Mouse (Mus musculus) Muller cell, postnatal 12 days (primary cell): ENCODE measurements around the gene Olfr1366.
A peak's percentile ranks its signal among the peaks of the same experiment; 100 is the strongest.
"Not testable (repeated sequence)": the region's sequence is repeated elsewhere in the genome, so short reads cannot be mapped to it uniquely, and the experiment has no call there.

Experiments
- DNase-seq: peaks from one replicate; pipeline ENCODE4 v3.0.0-alpha.2; 2015; ENCODE audit errors: inconsistent ontology term

The Olfr1366 gene

DNA sequence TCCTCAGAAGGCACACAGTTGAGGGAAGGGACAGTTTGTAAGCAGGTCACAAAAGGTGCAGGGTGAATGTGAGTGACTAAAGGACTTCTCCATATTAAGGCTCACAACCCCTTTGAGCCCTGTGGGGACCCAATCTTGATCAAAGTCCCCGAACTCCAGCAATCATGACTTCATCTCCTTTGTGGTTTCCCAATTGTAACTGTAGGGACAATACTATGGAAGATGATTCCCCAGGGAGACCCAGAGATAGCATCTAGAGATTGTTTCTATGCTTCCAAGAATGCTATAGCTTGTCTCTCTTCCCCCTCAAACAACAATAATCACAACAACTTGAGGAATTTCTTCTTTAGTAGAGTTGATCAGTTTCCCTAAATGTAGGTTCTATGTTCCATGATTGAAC, at the start of gene Olfr1366:
TSS of gene Olfr1366 (minus strand) at position 101 of the 400 bp plus-strand sequence.
- DNase-seq = no peak

DNA sequence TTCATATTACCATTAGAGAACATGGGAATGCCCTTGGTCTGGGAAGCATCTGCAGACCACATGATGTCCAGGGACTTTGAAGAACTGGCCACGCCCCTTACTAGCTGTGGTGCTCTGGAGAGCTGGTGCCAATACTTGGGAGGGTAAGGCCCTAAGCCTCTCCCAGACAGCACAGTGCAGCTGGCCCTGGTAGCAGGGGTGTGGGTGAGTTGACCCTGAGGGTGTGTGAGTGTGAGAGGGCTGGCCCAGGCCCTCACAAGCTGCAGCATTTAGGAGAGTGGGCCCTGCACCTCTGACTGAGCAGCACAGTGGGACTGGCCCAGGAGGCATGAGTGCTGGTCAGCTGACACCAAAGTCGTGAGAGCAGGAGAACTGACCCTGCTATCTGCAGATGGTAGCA, 49.0 kb upstream of the Olfr1366 start:
- DNase-seq = no peak

DNA sequence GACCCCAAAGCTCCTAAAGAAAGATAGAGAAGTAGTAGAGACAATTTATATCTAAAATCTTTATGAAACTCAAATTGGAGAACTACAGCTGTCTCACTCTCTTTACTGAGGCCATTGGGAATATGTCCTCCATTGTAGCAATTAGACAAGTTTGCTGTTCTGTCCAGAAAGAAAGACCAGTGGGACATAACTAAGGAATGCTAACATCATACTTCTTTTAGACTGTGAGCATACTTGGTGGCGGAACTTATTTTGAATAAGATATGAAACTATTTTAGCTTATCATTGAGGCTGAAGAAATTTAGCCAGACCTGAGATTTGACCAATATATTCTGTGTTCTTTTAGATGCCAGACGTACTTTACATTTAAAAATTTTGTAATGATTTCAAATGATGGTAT, 39.1 kb upstream of the Olfr1366 start, which contains the start of gene Olfr1364:
TSS of gene Olfr1364 (minus strand) at position 101 of the 400 bp plus-strand sequence.
- DNase-seq = no peak

DNA sequence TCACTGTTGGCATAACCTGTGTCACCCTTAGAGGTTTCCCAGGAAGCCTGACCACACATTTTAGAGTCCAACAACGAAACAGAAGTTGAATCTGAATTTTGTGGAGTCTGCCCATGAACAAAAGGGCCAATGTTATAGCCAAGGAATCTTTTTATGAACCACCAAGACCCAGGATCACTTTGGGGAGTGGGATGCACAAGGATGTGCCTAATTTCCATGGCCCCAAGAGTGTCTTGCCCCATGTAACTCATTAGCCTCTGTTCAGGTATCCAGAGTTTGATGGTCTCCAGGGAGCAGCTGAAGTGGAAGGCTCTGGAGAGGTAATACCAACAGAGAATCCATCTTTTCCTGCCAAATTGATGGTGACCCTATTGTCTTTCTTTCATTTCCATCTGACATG, 17.2 kb upstream of the Olfr1366 start, which contains the start of gene Olfr1535:
TSS of gene Olfr1535 (minus strand) at position 101 of the 400 bp plus-strand sequence.
- no peak for DNase-seq

DNA sequence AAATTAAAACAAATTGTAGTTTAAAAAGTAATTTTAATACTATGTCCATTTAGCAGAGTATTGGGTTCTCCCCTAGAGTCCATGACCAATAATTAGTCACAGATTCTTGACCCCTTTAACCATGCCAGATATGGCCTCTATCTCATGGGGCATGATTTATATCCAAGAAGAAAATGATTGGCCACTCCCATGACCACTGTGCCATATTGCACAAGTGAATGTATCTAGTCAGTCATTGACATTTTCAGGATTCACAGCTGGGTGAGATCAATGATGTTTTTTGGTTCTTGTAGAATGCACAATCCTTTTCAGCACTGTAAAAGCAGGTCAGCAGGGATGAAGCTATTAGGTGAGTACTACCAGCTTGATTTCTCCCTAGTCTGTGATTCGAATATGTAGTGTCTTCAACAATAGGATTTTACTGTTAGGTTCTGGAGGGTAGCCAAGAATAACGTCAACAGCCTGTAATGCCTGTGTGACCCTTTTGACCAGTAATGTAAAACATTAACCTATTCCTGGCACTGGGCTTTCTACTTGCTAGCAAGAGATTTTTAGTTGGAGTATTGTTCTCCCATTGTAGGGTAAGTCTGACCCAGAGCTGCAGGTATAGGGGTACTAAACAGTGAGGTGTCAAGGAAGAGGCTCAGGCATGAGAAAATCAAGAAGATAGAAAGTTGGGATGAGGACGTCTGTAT, 8.0 kb upstream of the Olfr1366 start:
- no peak for DNase-seq

DNA sequence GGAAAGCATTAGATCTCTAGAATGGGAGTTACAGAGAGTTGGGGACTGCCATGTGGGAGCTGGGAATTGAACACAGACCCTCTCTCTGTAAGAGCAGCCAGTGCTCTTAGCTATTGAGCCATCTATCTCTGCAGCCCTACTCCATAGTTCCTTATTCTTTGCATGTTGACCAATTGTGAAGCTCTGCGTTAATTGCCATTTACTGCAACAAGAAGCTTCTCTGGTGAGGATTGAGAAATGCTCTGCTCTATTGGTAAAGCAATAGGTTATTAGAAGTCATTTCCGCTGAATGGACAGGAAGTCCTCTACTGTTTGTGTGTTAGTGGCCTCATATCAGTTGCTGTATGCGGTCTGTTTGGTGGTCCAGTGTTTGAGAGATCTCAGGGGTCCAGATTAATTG, 6.9 kb upstream of the Olfr1366 start:
- DNase-seq = no peak

DNA sequence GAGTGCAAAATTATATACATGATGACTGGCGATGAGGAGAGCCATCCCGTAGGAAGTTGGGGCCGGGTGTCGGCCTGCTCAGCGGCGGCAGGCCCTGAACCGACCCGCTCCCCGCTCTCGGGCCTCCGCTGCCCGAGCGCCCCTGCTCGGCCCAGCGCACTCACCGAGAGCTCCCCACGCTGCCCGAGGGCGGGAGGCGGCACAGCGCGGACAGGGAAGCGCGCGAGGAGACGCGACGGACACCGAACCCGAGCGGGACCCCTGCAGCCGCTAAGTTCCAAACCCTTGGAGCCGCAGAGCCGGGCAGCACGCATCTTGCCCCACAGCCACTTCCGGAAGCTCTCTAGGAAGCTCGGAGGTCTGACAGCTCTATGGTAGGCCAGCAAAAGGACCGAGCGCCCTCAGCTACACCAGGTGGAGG, 11.8 kb downstream of the Olfr1366 start, which contains the start of gene Zkscan8:
TSS of gene Zkscan8 (minus strand) at position 340 of the 421 bp plus-strand sequence.
- DNase-seq = peak; percentile 90

DNA sequence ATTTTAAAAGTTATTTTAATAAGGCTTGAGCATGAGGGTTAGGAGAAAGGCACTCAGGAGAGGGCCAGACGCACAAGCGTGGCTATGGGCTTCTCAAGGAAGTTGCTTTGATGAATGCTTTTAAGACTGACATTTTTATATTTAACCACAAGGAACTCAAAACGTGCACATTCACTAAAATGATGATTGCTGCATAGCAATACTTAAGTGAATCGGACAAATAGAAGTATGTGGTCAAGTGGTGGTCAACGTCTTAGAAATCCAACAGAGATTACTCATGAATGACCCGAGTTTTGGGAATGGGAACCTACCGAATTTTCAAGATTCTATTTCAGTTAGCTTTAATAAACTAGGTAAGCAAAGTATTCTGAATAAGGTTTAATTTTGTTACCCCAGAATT, 12.5 kb downstream of the Olfr1366 start:
- DNase-seq = peak; percentile 29

DNA sequence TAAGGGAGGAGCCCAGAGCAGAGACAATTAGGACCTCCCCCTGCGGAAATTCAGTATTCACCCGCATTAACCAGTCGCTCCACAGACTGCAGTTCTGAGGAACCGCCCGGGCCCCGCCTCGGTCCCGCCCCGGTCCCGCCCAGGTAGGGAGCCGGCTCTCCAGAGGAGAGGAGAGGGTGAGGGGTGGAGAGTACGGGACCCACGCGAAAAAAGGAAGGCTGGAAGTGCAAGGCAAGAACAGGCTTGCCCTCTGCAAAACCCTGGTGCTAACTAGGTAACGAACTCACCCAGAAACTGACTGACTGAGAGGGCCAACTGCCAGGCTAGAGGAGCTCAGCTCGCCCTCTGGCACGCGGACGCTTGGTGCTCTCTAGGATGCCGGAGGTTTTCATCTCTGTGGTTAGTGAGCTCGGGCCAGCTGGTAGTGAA, 36.4 kb downstream of the Olfr1366 start:
- DNase-seq = peak; percentile 98

DNA sequence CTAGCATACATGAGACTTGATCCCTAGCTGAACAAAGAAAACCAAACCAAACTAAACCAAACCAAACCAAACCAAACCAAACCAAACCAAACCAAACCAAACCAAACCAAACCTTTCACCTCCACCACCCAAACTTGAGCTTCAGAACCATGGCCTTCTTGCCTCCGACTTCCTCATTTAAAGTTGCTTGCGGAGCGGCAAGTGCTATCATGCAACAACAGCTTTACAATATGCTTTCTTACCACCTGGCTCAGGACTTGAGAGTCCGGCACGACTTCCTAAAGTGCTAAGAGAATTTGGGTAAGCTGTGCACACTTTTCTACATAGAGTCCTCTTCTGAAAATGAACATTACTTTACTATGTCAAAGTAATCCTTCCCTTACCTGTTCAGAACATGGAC, 40.3 kb downstream of the Olfr1366 start:
- DNase-seq = no peak

DNA sequence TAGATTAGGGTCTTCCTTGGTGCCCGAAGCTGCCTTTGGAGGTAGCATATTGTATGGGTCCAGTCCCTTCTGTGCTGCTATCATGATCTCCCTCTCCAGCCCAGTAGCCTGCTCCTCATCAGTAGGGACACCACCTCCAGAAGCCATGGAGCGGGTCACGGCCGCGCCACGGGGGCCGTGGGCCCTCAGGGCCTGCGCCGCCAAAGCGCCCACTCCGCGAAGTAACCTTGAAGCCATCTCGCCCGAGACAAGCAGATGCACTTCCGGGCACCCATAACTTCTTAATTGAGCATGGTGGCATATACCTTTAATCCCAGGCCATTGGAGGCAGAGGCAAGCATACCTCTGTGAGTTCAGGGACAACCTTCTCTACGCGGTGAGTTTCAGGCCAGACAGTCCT, 41.4 kb downstream of the Olfr1366 start, which contains the start of gene Gm11273:
TSS of gene Gm11273 (minus strand) at position 237 of the 400 bp plus-strand sequence.
- not testable (repeated sequence) for DNase-seq

DNA sequence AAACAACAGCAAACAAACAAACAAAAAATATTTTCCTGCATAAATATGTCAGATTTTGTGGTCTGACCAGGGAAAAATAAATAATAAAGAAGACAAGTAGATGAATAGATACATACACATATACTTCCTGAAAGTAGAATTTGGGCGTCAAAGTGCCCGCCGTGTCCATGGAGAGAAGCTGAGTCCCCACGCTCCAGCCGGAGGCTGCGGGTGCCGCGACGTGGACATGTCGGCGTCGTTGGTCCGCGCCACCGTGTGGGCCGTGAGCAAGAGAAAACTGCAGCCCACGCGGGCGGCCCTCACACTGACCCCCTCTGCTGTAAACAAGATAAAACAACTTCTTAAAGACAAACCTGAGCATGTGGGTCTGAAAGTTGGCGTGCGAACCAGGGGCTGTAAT, 47.5 kb downstream of the Olfr1366 start, which contains the start of gene AK157302:
TSS of gene AK157302 (plus strand) at position 144 of the 400 bp plus-strand sequence.
- no peak for DNase-seq

DNA sequence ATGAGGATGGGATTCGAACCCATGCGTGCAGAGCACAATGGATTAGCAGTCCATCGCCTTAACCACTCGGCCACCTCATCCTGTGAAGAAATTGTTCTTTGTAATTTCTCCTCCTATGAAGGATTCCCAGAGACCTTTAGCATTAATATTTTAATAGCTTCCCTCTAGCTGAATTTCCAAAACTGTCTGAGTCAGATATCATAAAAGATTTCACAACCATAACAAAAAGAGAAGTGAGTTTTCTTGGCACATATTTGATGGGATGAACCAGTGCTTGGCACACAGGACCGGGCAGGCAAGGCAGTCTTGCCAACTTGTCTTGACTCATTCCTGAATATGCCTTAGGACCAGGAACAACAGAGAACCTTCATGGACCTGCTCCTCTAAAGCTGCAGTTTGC, 49.8 kb downstream of the Olfr1366 start:
- peak; percentile 23 for DNase-seq

DNA sequence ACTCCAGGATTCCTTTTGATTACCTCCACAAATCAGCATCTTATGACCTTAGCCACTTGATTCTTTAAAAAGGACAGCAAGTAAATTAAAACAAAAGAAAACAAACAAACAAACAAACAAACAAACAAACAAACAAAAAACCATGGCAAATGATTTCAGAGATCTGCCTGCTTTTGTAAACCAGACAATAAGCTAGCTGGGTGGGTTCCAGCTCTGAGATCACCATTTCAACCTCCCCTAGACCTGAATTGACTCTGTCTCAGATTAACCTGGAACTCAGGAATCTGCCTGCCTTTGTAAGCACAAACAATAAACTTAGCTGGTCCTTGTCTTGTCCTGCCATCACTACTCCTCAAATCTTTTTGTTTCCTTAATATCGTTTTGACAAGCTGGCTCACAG, 55.7 kb downstream of the Olfr1366 start:
- no peak for DNase-seq
